Mouse (Mus musculus): ENCODE measurements around the gene Tent4a. TPM values are rescaled to one million over a fixed set of nuclear protein-coding genes. Genes with fewer than 3 reads are reported as not detected.

Gene Tent4a
- polyA plus RNA-seq, 1 experiment from 2014 or later = 6.2 TPM

DNA sequence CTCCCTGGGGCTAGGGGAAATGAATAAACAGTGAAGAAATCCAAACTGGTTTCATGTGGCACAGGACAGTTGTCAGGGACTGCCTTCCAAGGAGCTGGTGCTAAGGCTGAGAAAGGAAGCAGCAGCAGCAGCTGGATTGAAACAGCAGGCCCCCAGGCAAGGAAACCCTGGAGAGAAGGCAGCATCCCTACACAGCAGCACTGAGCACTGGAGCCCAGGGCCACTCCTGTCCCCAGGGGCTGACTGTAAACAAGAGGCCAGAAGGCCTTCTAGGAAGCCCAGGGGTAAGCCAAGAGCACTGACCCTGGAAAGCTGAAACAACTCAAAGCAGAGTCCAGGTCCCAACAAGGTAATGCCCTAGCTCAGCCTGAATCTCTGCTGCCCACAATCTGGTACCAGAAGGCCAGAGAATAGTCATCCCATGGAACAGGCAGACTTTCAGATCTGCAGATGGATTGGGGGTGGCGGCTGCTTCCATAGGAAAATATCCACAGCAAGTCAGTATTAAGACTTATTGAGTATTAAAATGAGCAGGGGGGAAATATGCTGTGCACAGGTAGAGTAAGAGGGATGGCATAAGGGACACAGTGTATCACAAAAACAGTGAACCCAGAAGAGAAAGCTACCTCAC is 12.1 kb downstream of the Tent4a start:
- H3K9me3 ChIP-seq (ENCODE audit: control insufficient read depth, low read length) = no peaks in the 10 kb centered on the region
- WGBS = 96% methylated on average over 1 of the region's 1 CpGs
- no peak overlapping the region for H3K4me3 ChIP-seq (ENCODE audit: low read depth, low read length)
- ATAC-seq (replicated peaks; ENCODE audit: low FRiP score) (no peak), DNase-seq (ENCODE audit: low spot score) (no peak)
- H3K9ac ChIP-seq (ENCODE audit: low read depth, low read length) = no peak overlapping the region
- H3K27me3 ChIP-seq (replicated peaks; ENCODE audit: control insufficient read depth, insufficient read depth, low read length) = no peaks in the 10 kb centered on the region
- H3K27ac ChIP-seq (ENCODE audit: low read depth, low read length) = no peak overlapping the region
- no peaks in the 10 kb centered on the region for H3K36me3 ChIP-seq (ENCODE audit: control insufficient read depth, insufficient read depth, low read length)
- H3K4me1 ChIP-seq (replicated peaks; ENCODE audit: control insufficient read depth, insufficient read depth, low read length) = peaks cover 29% of the 10 kb centered on the region
- no peak overlapping the region for H3K4me2 ChIP-seq

DNA sequence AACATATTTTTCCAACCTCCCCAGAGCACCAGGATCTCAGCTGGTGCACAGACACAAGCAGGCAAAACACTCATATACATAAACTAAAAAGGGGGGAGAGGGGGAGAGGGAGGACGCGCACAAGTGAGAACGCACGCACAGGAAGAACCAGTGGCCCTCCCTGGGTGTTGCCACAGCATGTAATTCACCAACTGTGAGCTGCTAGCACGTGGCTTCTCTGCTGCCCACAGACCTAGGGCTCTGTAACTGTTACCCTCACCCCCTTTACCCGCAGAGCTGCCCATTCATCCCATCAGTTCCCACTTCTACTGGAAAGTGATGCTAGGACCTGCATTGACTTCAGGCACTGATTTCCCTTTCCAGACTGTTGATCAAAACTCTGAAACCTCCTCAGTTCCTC is 15.3 kb downstream of the Tent4a start:
- DNase-seq (ENCODE audit: low spot score) (no peak), ATAC-seq (replicated peaks; ENCODE audit: low FRiP score) (no peak)
- Histone ChIP-seq H3K4me1 (replicated peaks; ENCODE audit: control insufficient read depth, insufficient read depth, low read length) (peaks cover 15% of the 10 kb centered on the region), H3K36me3 (ENCODE audit: control insufficient read depth, insufficient read depth, low read length) (no peaks in the 10 kb centered on the region), H3K27ac (ENCODE audit: low read depth, low read length) (no peak overlapping the region), H3K4me2 (no peak overlapping the region), H3K9ac (ENCODE audit: low read depth, low read length) (no peak overlapping the region), H3K9me3 (ENCODE audit: control insufficient read depth, low read length) (no peaks in the 10 kb centered on the region), H3K4me3 (ENCODE audit: low read depth, low read length) (no peak overlapping the region), H3K27me3 (replicated peaks; ENCODE audit: control insufficient read depth, insufficient read depth, low read length) (no peaks in the 10 kb centered on the region)
- 85% methylated on average over 6 of the region's 6 CpGs for WGBS

DNA sequence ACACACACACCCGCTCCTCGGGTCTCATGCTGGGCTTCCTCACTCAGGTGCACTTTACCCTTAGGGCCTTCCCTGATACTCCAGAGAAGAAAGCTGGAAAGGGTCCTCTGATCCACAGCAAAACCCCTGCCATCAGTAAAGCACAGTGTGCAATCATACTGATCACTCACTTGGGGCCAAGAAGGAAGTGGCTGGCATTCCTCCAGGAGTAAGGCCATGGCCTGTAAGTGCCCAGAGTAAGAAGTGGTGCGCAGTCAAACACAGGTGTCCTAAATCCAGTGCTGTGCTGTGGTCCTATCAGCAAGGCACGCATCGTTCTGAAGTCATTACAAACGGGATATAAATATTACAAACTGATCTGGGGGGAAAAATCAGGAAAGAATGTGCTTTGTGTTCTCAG is 17.0 kb downstream of the Tent4a start:
- no peak overlapping the region for H3K4me3 ChIP-seq (ENCODE audit: low read depth, low read length)
- H3K36me3 ChIP-seq (ENCODE audit: control insufficient read depth, insufficient read depth, low read length) = no peaks in the 10 kb centered on the region
- H3K27me3 ChIP-seq (replicated peaks; ENCODE audit: control insufficient read depth, insufficient read depth, low read length) = no peaks in the 10 kb centered on the region
- DNase-seq (ENCODE audit: low spot score) (no peak), ATAC-seq (replicated peaks; ENCODE audit: low FRiP score) (no peak)
- H3K9ac ChIP-seq (ENCODE audit: low read depth, low read length) = no peak overlapping the region
- H3K4me1 ChIP-seq (replicated peaks; ENCODE audit: control insufficient read depth, insufficient read depth, low read length) = peaks cover 8% of the 10 kb centered on the region; the same call in 1 of the 2 replicates
- H3K4me2 ChIP-seq = no peak overlapping the region
- no peaks in the 10 kb centered on the region for H3K9me3 ChIP-seq (ENCODE audit: control insufficient read depth, low read length)
- 90% methylated on average over 6 of the region's 6 CpGs for WGBS
- H3K27ac ChIP-seq (ENCODE audit: low read depth, low read length) = no peak overlapping the region

- ATAC-seq (replicated peaks; ENCODE audit: low FRiP score) = no peak
- no peaks in the 10 kb centered on the region for H3K4me1 ChIP-seq (replicated peaks; ENCODE audit: control insufficient read depth, insufficient read depth, low read length)
- H3K27me3 ChIP-seq (replicated peaks; ENCODE audit: control insufficient read depth, insufficient read depth, low read length) = no peaks in the 10 kb centered on the region
- H3K9me3 ChIP-seq (ENCODE audit: control insufficient read depth, low read length) = no peaks in the 10 kb centered on the region
- no peak overlapping the region for H3K4me2 ChIP-seq
- H3K27ac ChIP-seq (ENCODE audit: low read depth, low read length) = no peak overlapping the region
- no peak overlapping the region for H3K9ac ChIP-seq (ENCODE audit: low read depth, low read length)
- WGBS = 94% methylated on average over 3 of the region's 3 CpGs
- H3K4me3 ChIP-seq (ENCODE audit: low read depth, low read length) = no peak overlapping the region
- DNase-seq (ENCODE audit: low spot score) = no peak
- peaks cover 7% of the 10 kb centered on the region for H3K36me3 ChIP-seq (ENCODE audit: control insufficient read depth, insufficient read depth, low read length)
Observed at GRCm38 (mm10) chr13:69515091-69515490, 19.3 kb downstream of the Tent4a start.

DNA sequence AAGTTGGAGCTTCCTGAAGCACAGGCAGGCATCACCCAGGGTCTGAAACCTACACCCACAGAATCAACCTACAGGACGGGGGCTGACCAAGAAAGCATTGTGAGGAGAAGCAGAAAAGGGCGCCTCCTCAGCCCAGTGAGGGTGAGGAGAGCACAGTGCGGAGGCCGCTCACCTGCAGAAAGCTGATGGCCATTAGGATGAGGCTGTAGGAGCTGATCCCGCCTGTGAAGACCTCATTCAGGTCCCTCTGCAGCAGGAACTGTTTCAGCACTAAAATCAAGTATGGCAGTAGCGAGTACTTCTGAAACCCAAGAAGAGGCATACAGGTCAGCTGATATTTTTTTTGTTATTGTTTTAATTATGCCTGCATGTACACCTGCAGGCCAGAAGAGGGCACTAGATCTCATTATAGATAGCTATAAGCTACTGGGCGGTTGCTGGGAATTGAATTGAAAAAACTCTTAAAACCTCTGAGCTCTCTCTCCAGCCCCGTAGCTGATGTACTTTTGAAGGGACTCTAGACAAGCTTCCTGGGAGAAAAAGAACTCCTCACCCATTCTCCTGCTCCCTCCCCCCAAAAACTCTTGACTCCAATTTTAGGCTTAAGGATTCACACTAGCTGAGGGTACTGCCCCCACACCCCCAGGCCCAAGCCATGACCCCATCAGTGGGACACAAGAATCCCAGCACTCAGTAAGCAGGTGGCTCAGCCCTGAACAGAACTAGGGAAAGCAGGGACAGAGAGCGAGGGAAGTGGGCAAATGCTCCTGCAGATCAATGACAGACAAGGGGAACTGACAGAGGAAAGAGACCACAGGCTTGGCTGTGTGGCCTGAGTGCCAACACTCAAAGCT is 24.8 kb downstream of the Tent4a start:
- WGBS = 71% methylated on average over 9 of the region's 9 CpGs
- no peak overlapping the region for H3K4me2 ChIP-seq
- H3K4me3 ChIP-seq (ENCODE audit: low read depth, low read length) = no peak overlapping the region
- H3K9ac ChIP-seq (ENCODE audit: low read depth, low read length) = 0 out of 2 replicates have a peak overlapping the region, but pooled peaks have one; percentile 12
- DNase-seq (ENCODE audit: low spot score) = no peak
- peaks cover 3% of the 10 kb centered on the region for H3K4me1 ChIP-seq (replicated peaks; ENCODE audit: control insufficient read depth, insufficient read depth, low read length)
- H3K27ac ChIP-seq (ENCODE audit: low read depth, low read length) = no peak overlapping the region
- no peak for ATAC-seq (replicated peaks; ENCODE audit: low FRiP score)
- H3K27me3 ChIP-seq (replicated peaks; ENCODE audit: control insufficient read depth, insufficient read depth, low read length) = no peaks in the 10 kb centered on the region
- H3K36me3 ChIP-seq (ENCODE audit: control insufficient read depth, insufficient read depth, low read length) = peaks cover 28% of the 10 kb centered on the region
- no peaks in the 10 kb centered on the region for H3K9me3 ChIP-seq (ENCODE audit: control insufficient read depth, low read length)

DNA sequence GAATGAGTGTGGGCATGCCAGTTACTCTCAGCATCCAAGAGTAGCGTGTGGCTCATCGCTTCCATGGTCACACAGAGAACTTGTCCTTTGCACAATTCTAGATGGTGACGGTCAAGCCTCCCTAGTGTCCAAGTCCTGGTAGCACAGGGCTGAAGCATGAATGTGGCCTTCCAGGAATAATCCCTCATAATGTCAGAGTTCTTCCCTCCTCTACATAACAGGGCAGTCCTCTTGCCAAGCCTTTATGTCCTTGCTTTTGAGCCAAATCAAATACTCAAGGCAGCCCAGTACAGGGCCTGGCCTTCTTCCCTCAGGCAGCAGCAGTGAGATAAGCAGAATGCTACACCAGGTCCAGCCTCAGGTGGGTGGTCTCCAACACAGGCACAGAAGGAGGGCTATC is 26.8 kb downstream of the Tent4a start:
- Histone ChIP-seq H3K4me1 (replicated peaks; ENCODE audit: control insufficient read depth, insufficient read depth, low read length) (peaks cover 3% of the 10 kb centered on the region), H3K4me2 (no peak overlapping the region), H3K9ac (ENCODE audit: low read depth, low read length) (no peak overlapping the region), H3K4me3 (ENCODE audit: low read depth, low read length) (no peak overlapping the region), H3K9me3 (ENCODE audit: control insufficient read depth, low read length) (no peaks in the 10 kb centered on the region), H3K27me3 (replicated peaks; ENCODE audit: control insufficient read depth, insufficient read depth, low read length) (no peaks in the 10 kb centered on the region), H3K36me3 (ENCODE audit: control insufficient read depth, insufficient read depth, low read length) (peaks cover 39% of the 10 kb centered on the region), H3K27ac (ENCODE audit: low read depth, low read length) (no peak overlapping the region)
- ATAC-seq (replicated peaks; ENCODE audit: low FRiP score) (no peak), DNase-seq (ENCODE audit: low spot score) (no peak)
- WGBS = 96% methylated on average over 3 of the region's 3 CpGs

DNA sequence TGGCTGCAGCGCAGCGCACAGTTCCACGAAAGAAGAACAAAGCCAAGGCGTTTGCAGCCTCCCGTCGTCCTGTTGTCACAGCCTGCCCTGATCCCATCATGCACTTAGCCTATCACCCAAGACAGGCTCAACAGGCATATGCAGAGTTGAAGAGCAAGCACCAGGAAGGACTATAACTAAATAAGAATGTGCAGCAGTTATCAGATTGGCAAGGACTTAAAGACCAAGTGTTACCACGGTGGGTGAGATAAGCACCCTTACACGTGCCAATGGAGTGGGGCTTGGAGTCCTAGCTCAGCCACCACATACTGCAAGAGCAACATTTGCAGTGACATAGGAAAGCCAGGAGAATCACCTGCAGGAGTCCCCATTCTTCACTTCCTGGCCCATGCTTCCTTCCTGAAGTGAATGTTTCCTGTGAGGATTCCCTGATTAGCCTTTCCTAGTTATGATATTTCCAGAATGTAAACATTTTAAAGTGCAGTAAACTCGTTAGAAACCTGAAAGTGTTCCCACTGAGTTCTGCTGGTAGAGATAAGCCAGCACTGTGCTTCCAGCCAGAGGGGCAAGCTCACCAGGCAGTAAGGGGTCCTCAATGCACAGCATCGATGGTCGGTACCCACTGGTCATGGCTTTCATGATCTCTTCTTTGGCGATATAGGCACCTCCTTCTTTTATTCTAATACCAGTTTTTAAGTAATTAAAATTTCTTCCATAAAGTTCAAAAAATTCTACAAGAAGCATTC is 27.9 kb downstream of the Tent4a start:
- ATAC-seq (replicated peaks; ENCODE audit: low FRiP score) (peak; percentile 84), DNase-seq (ENCODE audit: low spot score) (no peak)
- Histone ChIP-seq H3K9ac (ENCODE audit: low read depth, low read length) (no peak overlapping the region), H3K4me3 (ENCODE audit: low read depth, low read length) (no peak overlapping the region), H3K4me2 (no peak overlapping the region), H3K4me1 (replicated peaks; ENCODE audit: control insufficient read depth, insufficient read depth, low read length) (peaks cover 3% of the 10 kb centered on the region), H3K9me3 (ENCODE audit: control insufficient read depth, low read length) (no peaks in the 10 kb centered on the region), H3K27ac (ENCODE audit: low read depth, low read length) (peak overlapping the region; percentile 39; the same call in 1 of the 2 replicates), H3K36me3 (ENCODE audit: control insufficient read depth, insufficient read depth, low read length) (peaks cover 42% of the 10 kb centered on the region; the same call in 1 of the 2 replicates), H3K27me3 (replicated peaks; ENCODE audit: control insufficient read depth, insufficient read depth, low read length) (no peaks in the 10 kb centered on the region)
- WGBS = 67% methylated on average over 12 of the region's 12 CpGs

DNA sequence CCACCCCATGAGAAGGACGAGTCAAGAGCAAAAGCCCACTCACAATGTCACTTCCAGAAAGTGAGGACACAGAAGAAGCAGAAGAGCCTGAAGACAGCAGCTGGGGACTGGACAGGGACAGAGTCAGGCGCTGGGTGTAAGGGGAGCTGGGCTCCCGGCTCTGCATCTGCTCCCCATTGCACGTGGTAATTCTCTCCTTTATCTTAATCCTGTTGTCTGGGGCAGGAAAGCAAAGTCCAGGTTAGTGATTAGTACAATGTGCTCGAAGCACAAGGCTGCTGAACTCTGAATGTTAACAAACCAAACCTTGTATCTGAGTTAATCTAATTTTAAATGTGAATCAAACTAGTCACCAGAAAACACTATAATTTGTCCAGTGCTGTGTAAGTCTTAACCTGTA is 31.6 kb downstream of the Tent4a start:
- Histone ChIP-seq H3K9ac (ENCODE audit: low read depth, low read length) (no peak overlapping the region), H3K4me2 (no peak overlapping the region), H3K9me3 (ENCODE audit: control insufficient read depth, low read length) (no peaks in the 10 kb centered on the region), H3K27ac (ENCODE audit: low read depth, low read length) (no peak overlapping the region), H3K4me3 (ENCODE audit: low read depth, low read length) (no peak overlapping the region), H3K36me3 (ENCODE audit: control insufficient read depth, insufficient read depth, low read length) (peaks cover 49% of the 10 kb centered on the region), H3K27me3 (replicated peaks; ENCODE audit: control insufficient read depth, insufficient read depth, low read length) (no peaks in the 10 kb centered on the region), H3K4me1 (replicated peaks; ENCODE audit: control insufficient read depth, insufficient read depth, low read length) (peaks cover 3% of the 10 kb centered on the region)
- DNase-seq (ENCODE audit: low spot score) (no peak), ATAC-seq (replicated peaks; ENCODE audit: low FRiP score) (no peak)
- WGBS = 68% methylated on average over 5 of the region's 5 CpGs
